Mouse (Mus musculus) spleen, adult 2 months (tissue): ENCODE data around the gene Ift140. TPM values are rescaled to one million over a fixed set of nuclear protein-coding genes. Genes with fewer than 3 reads are reported as not detected.

Experiments used
- DNase-seq, 2 experiments: peaks; one replicate each; pipeline versions ENCODE4 v3.0.0 to v3.0.0-alpha.2; 2012 to 2021; ENCODE audit warnings: low spot score in 2 of 2, low read depth in 1 of 2
- H3K27ac ChIP-seq: fragments of 200-500 bp; 2 replicates; pipeline ENCODE4 v1.5.1; 2012; ENCODE audit warnings: low read length, inconsistent platforms; ENCODE audit not compliant: insufficient read depth
- H3K27me3 ChIP-seq: fragments of 200-500 bp; 2 replicates; pipeline ENCODE4 v1.6.1; 2012; ENCODE audit warnings: mild to moderate bottlenecking, moderate library complexity, low read length, inconsistent platforms; ENCODE audit not compliant: control insufficient read depth, insufficient read depth
- H3K36me3 ChIP-seq: fragments of 200-500 bp; 2 replicates; pipeline ENCODE4 v1.6.1; 2012; ENCODE audit warnings: mild to moderate bottlenecking, low read length, inconsistent platforms; ENCODE audit not compliant: control insufficient read depth, insufficient read depth
- H3K4me1 ChIP-seq: fragments of 200-500 bp; 2 replicates; pipeline ENCODE4 v1.6.1; 2011; ENCODE audit warnings: inconsistent platforms; ENCODE audit not compliant: control insufficient read depth, insufficient read depth, insufficient read length
- H3K4me3 ChIP-seq: fragments of 200-500 bp; 2 replicates; pipeline ENCODE4 v1.5.1; 2011; ENCODE audit warnings: mild to moderate bottlenecking, inconsistent platforms; ENCODE audit not compliant: insufficient read depth, insufficient read length; ENCODE audit errors: extremely low read depth
- CTCF ChIP-seq: fragments of 200-500 bp; IDR thresholded peaks from 2 replicates; pipeline ENCODE4 v1.5.1; 2011; ENCODE audit warnings: mild to moderate bottlenecking, inconsistent platforms; ENCODE audit not compliant: insufficient read depth, insufficient read length, insufficient replicate concordance; ENCODE audit errors: extremely low read depth
- POLR2A ChIP-seq: fragments of 200-500 bp; IDR thresholded peaks from 2 replicates; pipeline ENCODE4 v1.6.1; 2011; ENCODE audit warnings: low read depth, low read length, inconsistent platforms
- WGBS: fragments of 180-500 bp; shearing (Covaris S2); methylation state at CpG from one replicate; pipeline ENCODE4 v1.1.7; 2018; 5-methylcytosine and 5-hydroxymethylcytosine counted together
- polyA plus RNA-seq: library from polyadenylated mRNA; depleted of rRNA; stranded (reverse); fragments of >200 nt; gene quantifications from 2 replicates; pipeline ENCODE4 v1.2.3, GENCODE M21; 2012; rRNA removed

The Ift140 gene
- polyA plus RNA-seq, 1 experiment = 31.5 TPM

GRCm38 (mm10) chr17:25127079-25127478 is 111.2 kb downstream of the Ift140 start:
- DNase-seq = no peak
- Histone ChIP-seq H3K36me3 (no peaks in the 10 kb centered on the region), H3K27ac (peak overlapping the region; percentile 2; the same call in 1 of the 2 replicates), H3K27me3 (0 out of 2 replicates have a peak, but pooled peaks cover 1% of the 10 kb centered on the region), H3K4me3 (no peak overlapping the region), H3K4me1 (no peaks in the 10 kb centered on the region)
- TF ChIP-seq POLR2A (no peak), CTCF (no peak)
- WGBS = 59% methylated on average over 8 of the region's 8 CpGs

- no peaks in the 10 kb centered on the region for H3K4me1 ChIP-seq
- TF ChIP-seq POLR2A (no peak), CTCF (no peak)
- H3K27ac ChIP-seq = no peak overlapping the region; the same call in 1 of the 2 replicates
- WGBS = 73% methylated on average over 9 of the region's 9 CpGs
- H3K4me3 ChIP-seq = no peak overlapping the region
- H3K27me3 ChIP-seq = 0 out of 2 replicates have a peak, but pooled peaks cover 1% of the 10 kb centered on the region
- no peaks in the 10 kb centered on the region for H3K36me3 ChIP-seq
- DNase-seq = no peak
Measured at GRCm38 (mm10) chr17:25127681-25128080, 111.8 kb downstream of the Ift140 start.

- H3K36me3 ChIP-seq = no peaks in the 10 kb centered on the region
- 97% methylated on average over 1 of the region's 1 CpGs for WGBS
- no peak overlapping the region for H3K27ac ChIP-seq
- no peak for TF ChIP-seq POLR2A
- TF ChIP-seq CTCF = no peak
- no peaks in the 10 kb centered on the region for H3K27me3 ChIP-seq
- DNase-seq = no peak
- peaks cover 4% of the 10 kb centered on the region; the same call in 1 of the 2 replicates for H3K4me1 ChIP-seq
- H3K4me3 ChIP-seq = no peak overlapping the region
Measured at GRCm38 (mm10) chr17:25130060-25130459, 114.2 kb downstream of the Ift140 start.

- under 1% methylated on average over 40 of the region's 40 CpGs for WGBS
- DNase-seq = peak; percentile 70 to 90
Measured at GRCm38 (mm10) chr17:25133275-25133698, 117.4 kb downstream of the Ift140 start, which contains the start of gene Clcn7. Gene Clcn7, plus strand, starts transcription at chr17:25133391.

GRCm38 (mm10) chr17:25135622-25136021 is 119.7 kb downstream of the Ift140 start:
- no peaks in the 10 kb centered on the region for H3K27me3 ChIP-seq
- H3K36me3 ChIP-seq = no peaks in the 10 kb centered on the region; the same call in 1 of the 2 replicates
- no peak for TF ChIP-seq POLR2A
- TF ChIP-seq CTCF = no peak
- H3K27ac ChIP-seq = no peak overlapping the region
- WGBS = 90% methylated on average over 6 of the region's 6 CpGs
- H3K4me3 ChIP-seq = no peak overlapping the region
- H3K4me1 ChIP-seq = peaks cover 4% of the 10 kb centered on the region; the same call in 1 of the 2 replicates
- no peak for DNase-seq

More at GRCm38 (mm10) chr17:25133275-25133698, 117.4 kb downstream of the Ift140 start, which contains the start of gene Clcn7:
- peak within 1 kb of the TSS; percentile 30; the same call in 1 of the 2 replicates for H3K27ac ChIP-seq
- no peaks in the 10 kb centered on the region; the same call in 1 of the 2 replicates for H3K36me3 ChIP-seq
- no peak for TF ChIP-seq CTCF
- peak; percentile 30; the same call in 1 of the 2 replicates for TF ChIP-seq POLR2A
- peak within 1 kb of the TSS; percentile 88 for H3K4me3 ChIP-seq
- H3K27me3 ChIP-seq = no peaks in the 10 kb centered on the region
- H3K4me1 ChIP-seq = peaks cover 4% of the 10 kb centered on the region; the same call in 1 of the 2 replicates

- Histone ChIP-seq H3K4me1 (peaks cover 4% of the 10 kb centered on the region; the same call in 1 of the 2 replicates), H3K36me3 (no peaks in the 10 kb centered on the region; the same call in 1 of the 2 replicates), H3K27me3 (no peaks in the 10 kb centered on the region), H3K27ac (no peak overlapping the region), H3K4me3 (no peak overlapping the region)
- no peak for DNase-seq
- TF ChIP-seq POLR2A (no peak), CTCF (no peak)
- 97% methylated on average over 1 of the region's 1 CpGs for WGBS
Measured at GRCm38 (mm10) chr17:25138803-25139202, 122.9 kb downstream of the Ift140 start.

GRCm38 (mm10) chr17:25139960-25140359 is 124.1 kb downstream of the Ift140 start:
- no peak for TF ChIP-seq POLR2A
- TF ChIP-seq CTCF = no peak
- Histone ChIP-seq H3K27ac (no peak overlapping the region), H3K4me3 (no peak overlapping the region), H3K4me1 (no peaks in the 10 kb centered on the region; the same call in 1 of the 2 replicates), H3K36me3 (no peaks in the 10 kb centered on the region; the same call in 1 of the 2 replicates), H3K27me3 (no peaks in the 10 kb centered on the region)
- 84% methylated on average over 4 of the region's 4 CpGs for WGBS
- DNase-seq = no peak

Other genes with a start within 250 kb of the Ift140 start
- gene Meiob, start 211.8 kb upstream of the Ift140 start, polyA plus RNA-seq = not detected in 2 replicates
- gene Hagh, start 175.9 kb upstream of the Ift140 start, polyA plus RNA-seq = 142 and 147 TPM in 2 replicates
- 7.7 and 8.7 TPM in 2 replicates for gene Fahd1, start 165.7 kb upstream of the Ift140 start, polyA plus RNA-seq
- gene Igfals, start 150.1 kb upstream of the Ift140 start, polyA plus RNA-seq = 1.1 and 1.9 TPM in 2 replicates
- 43.5 and 47.2 TPM in 2 replicates for gene Nubp2, start 129.7 kb upstream of the Ift140 start, polyA plus RNA-seq
- 76.9 and 112 TPM in 2 replicates for gene Spsb3, start 129.4 kb upstream of the Ift140 start, polyA plus RNA-seq
- 35.2 and 45.9 TPM in 2 replicates for gene Eme2, start 121.0 kb upstream of the Ift140 start, polyA plus RNA-seq
- 68.9 and 106 TPM in 2 replicates for gene Mrps34, start 121.0 kb upstream of the Ift140 start, polyA plus RNA-seq
- gene Nme3, start 119.6 kb upstream of the Ift140 start, polyA plus RNA-seq = 45.3 and 54.4 TPM in 2 replicates
- gene Mapk8ip3, start 79.1 kb upstream of the Ift140 start, polyA plus RNA-seq = 127 and 135 TPM in 2 replicates
- gene Jpt2, start 55.4 kb upstream of the Ift140 start, polyA plus RNA-seq = 8.6 and 10.5 TPM in 2 replicates
- 12.6 and 15.3 TPM in 2 replicates for gene Cramp1l, start 297 bp upstream of the Ift140 start, polyA plus RNA-seq
- gene Tmem204, start 67.5 kb downstream of the Ift140 start, polyA plus RNA-seq = 37.6 and 46.7 TPM in 2 replicates
- 20.7 and 22.6 TPM in 2 replicates for gene Telo2, start 99.9 kb downstream of the Ift140 start, polyA plus RNA-seq
- gene Ptx4, start 104.7 kb downstream of the Ift140 start, polyA plus RNA-seq = not detected in 2 replicates
- 27.0 and 29.9 TPM in 2 replicates for gene Clcn7, start 117.3 kb downstream of the Ift140 start, polyA plus RNA-seq
- 0.04 TPM in 1 of 2 replicates, not detected in the other for gene Ccdc154, start 146.4 kb downstream of the Ift140 start, polyA plus RNA-seq
- not detected in 2 replicates for gene Gm38655, start 159.4 kb downstream of the Ift140 start, polyA plus RNA-seq
- 9.1 and 10.0 TPM in 2 replicates for gene BC003965, start 168.5 kb downstream of the Ift140 start, polyA plus RNA-seq
- 30.4 and 32.0 TPM in 2 replicates for gene Unkl, start 172.3 kb downstream of the Ift140 start, polyA plus RNA-seq
- 22.4 and 25.6 TPM in 2 replicates for gene Gnptg, start 224.0 kb downstream of the Ift140 start, polyA plus RNA-seq
- gene Tsr3, start 224.1 kb downstream of the Ift140 start, polyA plus RNA-seq = 13.1 and 15.7 TPM in 2 replicates
- 23.1 and 23.8 TPM in 2 replicates for gene Baiap3, start 240.3 kb downstream of the Ift140 start, polyA plus RNA-seq